Comparison of ENCODE assay signal across 8 mouse cellular contexts in the genomic region with DNA sequence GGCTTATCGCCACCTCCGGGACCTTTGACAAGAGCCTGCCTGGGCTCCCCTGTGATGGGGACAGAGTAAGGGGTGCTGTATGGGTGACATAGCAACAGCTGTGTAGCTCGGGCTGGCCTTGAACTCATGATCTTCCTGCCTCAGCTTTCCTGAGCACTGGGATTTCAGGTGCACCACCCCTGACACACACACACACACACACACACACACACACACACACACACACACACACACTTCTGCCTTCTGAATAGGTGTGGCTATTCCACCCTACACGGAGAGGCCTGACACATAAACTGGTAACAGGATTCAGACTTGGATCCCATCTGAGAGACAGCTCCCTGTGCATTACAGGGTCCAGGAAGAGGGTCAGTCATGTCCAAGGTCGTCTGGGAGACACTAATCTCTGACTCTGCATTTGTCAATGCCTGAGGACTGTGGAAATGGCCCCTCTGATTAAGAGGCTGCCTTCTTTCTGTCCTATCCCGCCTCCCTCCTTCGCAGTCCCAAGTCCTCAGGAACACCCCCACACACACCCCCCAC. TPM values are rescaled to one million over a fixed set of nuclear protein-coding genes. Genes with fewer than 3 reads are reported as not detected.
DNase-seq lines count a peak whose midpoint lies in the region; ATAC-seq and TF ChIP-seq lines count a peak whose summit lies in the region.

No protein-coding gene starts in this region.

- H3K4me2 ChIP-seq in midbrain, embryonic 12.5 days (replicated peaks): no peak overlapping the region
- H3K4me2 ChIP-seq in midbrain, postnatal 0 days (ENCODE audit: low read depth, low read length, poor library complexity, severe bottlenecking): no peak overlapping the region
- H3K4me2 ChIP-seq in hindbrain, embryonic 16.5 days (ENCODE audit: low read length): peak overlapping the region; percentile 26; the same call in 1 of the 2 replicates
- H3K4me2 ChIP-seq in stomach, embryonic 14.5 days (replicated peaks; ENCODE audit: low read depth, low read length): no peak overlapping the region

- no peak overlapping the region for H3K9ac ChIP-seq in midbrain, embryonic 12.5 days (replicated peaks)
- H3K9ac ChIP-seq in midbrain, postnatal 0 days (replicated peaks; ENCODE audit: low read length, poor library complexity, severe bottlenecking): no peak overlapping the region
- no peak overlapping the region for H3K9ac ChIP-seq in hindbrain, embryonic 16.5 days (ENCODE audit: low read depth, low read length)
- H3K9ac ChIP-seq in stomach, embryonic 14.5 days (replicated peaks; ENCODE audit: low read depth, low read length): no peak overlapping the region

- peak overlapping the region; percentile 25 for H3K4me3 ChIP-seq in heart, embryonic 10.5 days
- no peak overlapping the region for H3K4me3 ChIP-seq in midbrain, embryonic 12.5 days
- no peak overlapping the region for H3K4me3 ChIP-seq in midbrain, postnatal 0 days (ENCODE audit: low read depth, low read length)
- H3K4me3 ChIP-seq in hindbrain, embryonic 16.5 days (ENCODE audit: low read length): no peak overlapping the region
- no peak overlapping the region for H3K4me3 ChIP-seq in stomach, embryonic 14.5 days (ENCODE audit: low read depth, low read length)

- peaks cover 11% of the 10 kb centered on the region; the same call in 1 of the 2 replicates for H3K27me3 ChIP-seq in heart, embryonic 10.5 days (ENCODE audit: insufficient read depth, poor library complexity, severe bottlenecking)
- H3K27me3 ChIP-seq in midbrain, embryonic 12.5 days: peaks cover 14% of the 10 kb centered on the region
- H3K27me3 ChIP-seq in midbrain, postnatal 0 days (ENCODE audit: insufficient read depth, low read length): no peaks in the 10 kb centered on the region
- no peaks in the 10 kb centered on the region for H3K27me3 ChIP-seq in hindbrain, embryonic 16.5 days (replicated peaks; ENCODE audit: control insufficient read depth, insufficient read depth, low read length)
- H3K27me3 ChIP-seq in stomach, embryonic 14.5 days (ENCODE audit: control insufficient read depth, insufficient read depth, low read length): no peaks in the 10 kb centered on the region

- WGBS in heart, embryonic 10.5 days: 33% methylated on average over 7 of the region's 7 CpGs
- WGBS in midbrain, embryonic 12.5 days: 49% methylated on average over 7 of the region's 7 CpGs
- 51% methylated on average over 7 of the region's 7 CpGs for WGBS in midbrain, postnatal 0 days
- 62% methylated on average over 5 of the region's 7 CpGs for WGBS in hindbrain, embryonic 16.5 days
- WGBS in stomach, embryonic 14.5 days: 51% methylated on average over 7 of the region's 7 CpGs

- no peak for TF ChIP-seq CTCF in midbrain, postnatal 0 days (IDR thresholded peaks at IDR 0.05)

- no peak for ATAC-seq in midbrain, embryonic 12.5 days (ENCODE audit: low FRiP score, low read depth)
- ATAC-seq in midbrain, postnatal 0 days (ENCODE audit: low FRiP score): no peak
- no peak for ATAC-seq in hindbrain, embryonic 16.5 days
- no peak for ATAC-seq in stomach, embryonic 14.5 days (ENCODE audit: insufficient number of reproducible peaks, insufficient read depth, low FRiP score, low read depth)

- H3K36me3 ChIP-seq in heart, embryonic 10.5 days: no peaks in the 10 kb centered on the region
- H3K36me3 ChIP-seq in midbrain, embryonic 12.5 days: no peaks in the 10 kb centered on the region
- no peaks in the 10 kb centered on the region for H3K36me3 ChIP-seq in midbrain, postnatal 0 days (ENCODE audit: insufficient read depth, low read length)
- H3K36me3 ChIP-seq in hindbrain, embryonic 16.5 days (ENCODE audit: control insufficient read depth, insufficient read depth, low read length): no peaks in the 10 kb centered on the region
- H3K36me3 ChIP-seq in stomach, embryonic 14.5 days (ENCODE audit: control insufficient read depth, insufficient read depth, low read length): no peaks in the 10 kb centered on the region

- DNase-seq in heart, embryonic 10.5 days (ENCODE audit: low spot score): no peak
- DNase-seq in heart, adult 9 months (ENCODE audit: low spot score in 2 of 2): no peak
- no peak for DNase-seq in midbrain, postnatal 0 days (ENCODE audit: low spot score)
- no peak for DNase-seq in thymus, postnatal 10 days (ENCODE audit: low spot score in 2 of 2)
- no peak for DNase-seq in cerebellum, adult 18-20 months

- peaks cover 46% of the 10 kb centered on the region for H3K4me1 ChIP-seq in heart, embryonic 10.5 days
- H3K4me1 ChIP-seq in midbrain, embryonic 12.5 days: peaks cover 39% of the 10 kb centered on the region
- H3K4me1 ChIP-seq in midbrain, postnatal 0 days (ENCODE audit: insufficient read depth, low read length): no peaks in the 10 kb centered on the region
- peaks cover 23% of the 10 kb centered on the region for H3K4me1 ChIP-seq in hindbrain, embryonic 16.5 days (ENCODE audit: control insufficient read depth, insufficient read depth, low read depth, low read length)
- H3K4me1 ChIP-seq in stomach, embryonic 14.5 days (ENCODE audit: control insufficient read depth, insufficient read depth, low read length): peaks cover 39% of the 10 kb centered on the region

- peak overlapping the region; percentile 91 for H3K27ac ChIP-seq in heart, embryonic 10.5 days
- H3K27ac ChIP-seq in midbrain, embryonic 12.5 days (replicated peaks): peak overlapping the region; percentile 56; the same call in 1 of the 2 replicates
- H3K27ac ChIP-seq in midbrain, postnatal 0 days (ENCODE audit: low read depth, low read length): no peak overlapping the region
- H3K27ac ChIP-seq in hindbrain, embryonic 16.5 days (ENCODE audit: low read depth, low read length): peak overlapping the region; percentile 60
- peak overlapping the region; percentile 90 for H3K27ac ChIP-seq in stomach, embryonic 14.5 days (ENCODE audit: low read length)

- H3K9me3 ChIP-seq in heart, embryonic 10.5 days: no peaks in the 10 kb centered on the region
- no peaks in the 10 kb centered on the region for H3K9me3 ChIP-seq in midbrain, embryonic 12.5 days
- no peaks in the 10 kb centered on the region for H3K9me3 ChIP-seq in midbrain, postnatal 0 days (ENCODE audit: low read length)
- H3K9me3 ChIP-seq in hindbrain, embryonic 16.5 days (ENCODE audit: control insufficient read depth, low read length): no peaks in the 10 kb centered on the region
- H3K9me3 ChIP-seq in stomach, embryonic 14.5 days (ENCODE audit: control insufficient read depth, low read depth, low read length): no peaks in the 10 kb centered on the region

RNA-seq across cellular contexts. Expression of gene Dnajb12, which starts 29.5 kb away (rescaled TPM):
- polyA plus RNA-seq in heart, embryonic 10.5 days (2016; fragmentation: Nextera tagmentation; extraction: Ambion mirVana): 28.8 and 32.0 TPM in 2 replicates
- polyA plus RNA-seq in midbrain, embryonic 12.5 days (2016; fragmentation: Nextera tagmentation; extraction: Ambion mirVana): 22.5 and 22.7 TPM in 2 replicates
- 47.9 and 51.6 TPM in 2 replicates for total RNA-seq in midbrain, postnatal 0 days (2014; rRNA removed)
- polyA plus RNA-seq in midbrain, postnatal 0 days (2015; fragmentation: Nextera tagmentation; extraction: Ambion mirVana): 25.7 and 26.3 TPM in 2 replicates
- 20.6 and 23.7 TPM in 2 replicates for polyA plus RNA-seq in hindbrain, embryonic 16.5 days (2015; fragmentation: Nextera tagmentation; extraction: Ambion mirVana)
- 26.5 and 29.8 TPM in 2 replicates for polyA plus RNA-seq in stomach, embryonic 14.5 days (2014; fragmentation: Nextera tagmentation; extraction: Ambion mirVana)

RNA-seq across cellular contexts. Expression of gene Ddit4, which starts 42.8 kb away (rescaled TPM):
- polyA plus RNA-seq in heart, embryonic 10.5 days (2016; fragmentation: Nextera tagmentation; extraction: Ambion mirVana): 17.6 and 32.8 TPM in 2 replicates
- polyA plus RNA-seq in midbrain, embryonic 12.5 days (2016; fragmentation: Nextera tagmentation; extraction: Ambion mirVana): 47.6 and 51.6 TPM in 2 replicates
- 56.6 and 57.5 TPM in 2 replicates for total RNA-seq in midbrain, postnatal 0 days (2014; rRNA removed)
- 43.4 and 43.6 TPM in 2 replicates for polyA plus RNA-seq in midbrain, postnatal 0 days (2015; fragmentation: Nextera tagmentation; extraction: Ambion mirVana)
- polyA plus RNA-seq in hindbrain, embryonic 16.5 days (2015; fragmentation: Nextera tagmentation; extraction: Ambion mirVana): 75.3 and 97.1 TPM in 2 replicates
- 2.5 and 3.0 TPM in 2 replicates for polyA plus RNA-seq in stomach, embryonic 14.5 days (2014; fragmentation: Nextera tagmentation; extraction: Ambion mirVana)
